Mouse (Mus musculus) gastrocnemius, postnatal 10 days (tissue): ENCODE measurements around the gene Mapk10. TPM values are rescaled to one million over a fixed set of nuclear protein-coding genes. Genes with fewer than 3 reads are reported as not detected.

Experiments
- total RNA-seq, 2 experiments: library from RNA; stranded (reverse); gene quantifications; 2 replicates each; pipeline ENCODE4 v1.2.3; 2021

The Mapk10 gene
- total RNA-seq, 2 experiments from 2014 or later, result 0.52 to 1.1 TPM

Other genes starting within 250 kb of the Mapk10 start
- 1 to 10 TPM; 6.4 to 8.1 TPM for gene Ptpn13, start 213.9 kb upstream of the Mapk10 start, total RNA-seq